Mouse (Mus musculus): ENCODE data around the gene Pip5k1c.

Pip5k1c gene

DNA sequence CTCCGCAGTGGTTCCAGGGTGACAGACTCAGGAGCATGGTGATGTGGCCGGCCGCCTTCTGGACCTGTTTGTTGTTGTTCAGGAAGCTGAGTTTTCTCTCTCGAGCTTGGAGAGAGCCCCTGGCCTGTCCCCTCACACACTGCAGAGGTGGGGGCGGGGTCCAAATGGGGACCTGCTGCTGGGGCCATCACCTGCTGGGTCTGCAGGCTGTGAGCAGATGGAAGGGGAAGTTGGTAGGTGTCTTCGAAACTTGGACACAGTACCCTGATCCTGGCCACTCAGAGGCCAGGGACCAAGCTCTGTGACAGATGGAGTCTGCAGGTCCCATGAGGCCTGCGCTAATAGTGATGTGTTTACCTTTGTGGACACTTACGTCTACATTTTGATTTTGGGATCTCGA, 8.6 kb downstream of the Pip5k1c start:
- no peak for DNase-seq (ENCODE audit: inconsistent age in 2 of 2, low spot score in 1 of 2)

DNA sequence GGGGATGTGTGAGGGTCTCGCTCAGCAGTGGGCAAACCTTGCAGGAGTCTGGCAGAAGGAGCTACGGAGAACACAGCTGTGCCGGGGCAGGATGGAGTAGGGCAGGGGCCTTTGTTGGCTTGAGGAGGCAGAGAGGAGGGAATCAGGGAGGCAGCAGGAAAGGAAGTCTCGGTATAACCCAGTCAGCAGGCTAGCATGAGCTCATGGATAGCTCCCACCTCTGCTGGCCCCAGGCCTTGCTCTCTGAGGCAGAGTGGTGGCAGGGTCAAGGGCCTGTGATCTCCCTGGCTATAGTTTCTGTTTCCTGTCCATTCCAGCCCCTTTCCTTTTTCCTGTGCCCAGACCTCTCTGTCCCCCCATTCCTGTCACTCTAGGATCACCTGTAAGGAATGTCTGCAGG, 9.5 kb downstream of the Pip5k1c start:
- no peak for DNase-seq (ENCODE audit: inconsistent age in 2 of 2, low spot score in 1 of 2)

DNA sequence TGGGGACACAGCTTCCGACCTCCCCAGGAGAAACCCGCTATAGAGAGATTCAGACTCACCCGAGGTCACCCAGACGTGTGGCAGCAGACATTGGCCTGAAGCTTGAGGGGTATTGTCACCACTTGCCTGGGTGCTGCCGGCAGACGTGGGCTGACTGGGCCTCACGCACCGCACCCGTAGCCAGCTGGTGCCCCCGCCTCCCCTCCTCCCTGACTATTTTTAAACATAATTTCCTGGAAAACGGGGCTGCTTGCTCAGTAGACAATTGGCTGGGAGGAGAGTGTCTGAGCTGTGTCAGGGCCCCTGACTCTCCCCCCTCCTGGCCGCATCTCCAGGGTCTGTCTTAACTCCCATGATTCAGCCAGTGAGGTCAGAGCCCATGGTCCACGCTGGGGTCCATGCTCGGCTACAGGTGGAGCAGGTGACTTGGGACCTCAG, 10.0 kb downstream of the Pip5k1c start:
- no peak for DNase-seq (ENCODE audit: inconsistent age in 2 of 2, low spot score in 1 of 2)

DNA sequence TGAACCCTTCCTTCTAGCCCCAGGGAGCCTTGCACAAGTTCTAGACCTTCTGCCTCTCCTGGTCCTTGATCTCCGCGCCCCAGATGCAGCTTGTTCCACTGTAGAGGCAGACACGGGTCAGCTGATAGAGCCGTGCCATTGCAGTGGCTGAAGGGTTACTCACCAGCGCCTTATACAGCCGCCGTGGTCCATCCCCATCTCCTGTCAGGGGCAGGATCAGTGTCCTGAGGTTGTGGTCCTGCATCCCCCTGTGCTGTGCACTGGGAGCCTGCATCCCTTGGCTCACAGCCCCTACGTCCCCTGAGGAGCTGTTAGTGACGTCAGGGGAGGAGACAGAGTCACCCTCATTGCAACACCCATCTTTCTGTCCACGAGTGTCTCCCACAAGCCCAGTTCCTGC, 10.5 kb downstream of the Pip5k1c start:
- DNase-seq (ENCODE audit: inconsistent age in 2 of 2, low spot score in 1 of 2), result peak in 1 of 2 experiments; percentile 63

- DNase-seq (ENCODE audit: inconsistent age in 2 of 2, low spot score in 1 of 2), result no peak
These were observed 11.0 kb downstream of the Pip5k1c start for GRCm38 (mm10) chr10:81303761-81304160.

DNA sequence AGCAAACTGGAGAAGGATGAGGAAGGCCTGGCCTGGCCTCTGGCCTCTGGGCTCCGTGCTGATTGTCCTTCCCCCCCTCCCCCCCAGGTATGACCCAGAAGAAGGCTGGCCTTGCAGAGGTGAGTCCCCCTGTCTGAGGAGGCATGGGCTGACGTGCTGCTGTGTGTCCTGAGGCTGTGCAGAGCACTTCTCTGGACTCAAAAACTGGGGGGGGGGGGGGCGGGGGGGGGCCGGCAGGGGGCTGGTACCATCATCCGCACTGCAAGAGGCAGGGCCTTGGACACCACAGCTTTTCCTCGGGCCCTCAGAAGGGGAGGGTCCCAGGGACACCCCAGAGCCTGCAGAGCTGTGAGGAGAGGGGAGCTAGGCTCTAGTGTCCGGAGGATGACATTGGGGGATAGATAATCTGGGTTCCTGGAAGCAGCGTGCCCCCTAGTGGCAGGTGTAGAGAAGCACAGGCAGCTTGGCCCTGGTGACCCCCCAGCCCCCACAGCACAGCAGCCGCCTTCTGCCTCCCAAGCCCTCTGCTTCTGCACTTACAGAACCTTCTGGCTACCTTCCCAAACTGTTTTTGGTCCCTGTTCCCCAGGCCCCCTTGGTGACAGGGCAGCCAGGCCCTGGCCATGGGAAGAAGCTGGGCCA, 12.0 kb downstream of the Pip5k1c start:
- DNase-seq (ENCODE audit: inconsistent age in 2 of 2, low spot score in 1 of 2), result peak; percentile 59 to 81

- DNase-seq (ENCODE audit: inconsistent age in 2 of 2, low spot score in 1 of 2), result no peak
These were observed 12.9 kb downstream of the Pip5k1c start for GRCm38 (mm10) chr10:81305663-81306062.

DNA sequence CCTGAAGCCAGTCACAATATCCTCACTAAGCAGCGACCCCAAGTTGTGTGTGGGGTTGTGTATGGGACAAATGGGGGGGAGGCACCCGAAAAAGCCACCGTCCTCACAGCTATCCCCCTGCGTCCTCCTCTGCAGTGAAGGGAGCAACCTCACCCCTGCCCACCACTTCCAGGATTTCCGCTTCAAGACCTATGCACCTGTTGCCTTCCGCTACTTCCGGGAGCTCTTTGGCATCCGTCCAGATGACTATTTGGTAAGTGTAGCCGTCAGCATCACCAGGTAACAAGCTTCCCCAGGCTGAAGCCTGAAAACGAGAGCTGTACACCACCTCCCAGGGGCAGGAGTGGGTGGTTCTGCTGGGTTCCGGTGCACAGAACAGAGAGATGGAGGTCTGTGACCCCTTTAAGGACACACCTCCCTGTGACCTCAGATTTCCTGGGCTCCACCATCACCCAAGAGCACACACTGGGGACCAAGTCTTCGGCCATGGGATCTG, 13.5 kb downstream of the Pip5k1c start:
- no peak for DNase-seq (ENCODE audit: inconsistent age in 2 of 2, low spot score in 1 of 2)

GRCm38 (mm10) chr10:81306837-81307682, 14.3 kb downstream of the Pip5k1c start:
- DNase-seq (ENCODE audit: inconsistent age in 2 of 2, low spot score in 1 of 2), result no peak

DNA sequence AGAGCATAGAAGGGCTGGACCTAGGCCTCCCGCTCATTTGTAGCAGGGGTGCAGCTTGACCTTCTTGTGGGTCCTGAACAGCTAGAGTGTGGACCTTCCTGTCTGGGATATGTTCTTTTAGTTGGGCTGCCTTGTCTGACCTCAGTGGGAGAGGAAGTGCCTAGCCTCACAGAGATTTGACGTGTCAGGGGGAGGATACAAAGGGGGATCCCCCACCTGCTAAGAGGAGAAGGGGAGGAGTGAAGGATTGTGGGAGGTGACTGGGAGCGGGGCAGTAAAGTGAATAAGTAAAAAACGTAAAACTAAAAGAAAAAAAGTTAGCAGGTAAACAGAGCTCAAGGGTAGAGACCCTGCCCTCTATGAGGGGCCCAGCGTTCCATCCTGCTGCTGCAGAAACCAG, 16.8 kb downstream of the Pip5k1c start:
- no peak for DNase-seq (ENCODE audit: inconsistent age in 2 of 2, low spot score in 1 of 2)

DNA sequence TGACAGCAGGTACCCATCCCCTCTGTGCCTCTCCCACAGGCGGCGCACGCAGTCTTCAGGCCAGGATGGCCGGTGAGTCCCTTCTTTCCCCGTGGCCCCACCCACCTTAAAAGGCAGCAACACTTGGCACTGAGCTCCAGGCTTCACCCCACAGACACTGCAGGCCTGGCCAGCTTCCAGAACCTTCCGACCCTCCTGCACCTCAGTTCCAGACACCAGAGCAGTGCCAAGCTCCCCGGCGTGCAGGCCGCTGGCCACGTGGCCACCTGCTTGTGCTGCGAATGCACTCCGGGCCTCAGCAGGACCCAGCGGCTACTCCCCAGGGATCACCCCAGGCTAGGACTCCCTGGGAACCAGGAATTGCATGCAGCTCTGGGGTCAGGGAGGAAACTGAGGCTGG, 20.8 kb downstream of the Pip5k1c start:
- no peak for DNase-seq (ENCODE audit: inconsistent age in 2 of 2, low spot score in 1 of 2)

GRCm38 (mm10) chr10:81314201-81314600, 21.4 kb downstream of the Pip5k1c start:
- no peak for DNase-seq (ENCODE audit: inconsistent age in 2 of 2, low spot score in 1 of 2)

DNA sequence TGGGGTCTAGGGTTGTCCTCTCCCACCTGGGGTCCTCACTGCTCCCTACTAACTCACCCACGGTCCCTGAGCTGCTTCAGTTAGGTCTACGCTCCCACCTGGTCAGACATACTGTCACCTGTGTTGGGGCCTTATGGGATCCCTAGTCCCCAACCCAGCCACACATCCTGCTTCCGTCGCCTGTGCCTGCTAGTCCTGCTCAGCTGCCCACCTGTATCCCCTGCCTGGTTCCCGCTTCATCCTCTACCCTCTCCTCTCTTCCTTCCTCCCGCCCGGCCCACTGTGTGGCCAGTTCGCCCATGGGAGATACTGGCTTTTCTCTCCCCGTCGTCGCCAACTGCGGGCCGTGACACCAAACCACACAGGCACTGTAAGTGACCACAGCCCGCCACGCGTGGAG, 22.8 kb downstream of the Pip5k1c start:
- DNase-seq (ENCODE audit: inconsistent age in 2 of 2, low spot score in 1 of 2), result no peak

GRCm38 (mm10) chr10:81316338-81317060, 23.7 kb downstream of the Pip5k1c start:
- peak; percentile 57 to 73 for DNase-seq (ENCODE audit: inconsistent age in 2 of 2, low spot score in 1 of 2)

GRCm38 (mm10) chr10:81317273-81317672, 24.5 kb downstream of the Pip5k1c start:
- peak; percentile 90 to 92 for DNase-seq (ENCODE audit: inconsistent age in 2 of 2, low spot score in 1 of 2)

DNA sequence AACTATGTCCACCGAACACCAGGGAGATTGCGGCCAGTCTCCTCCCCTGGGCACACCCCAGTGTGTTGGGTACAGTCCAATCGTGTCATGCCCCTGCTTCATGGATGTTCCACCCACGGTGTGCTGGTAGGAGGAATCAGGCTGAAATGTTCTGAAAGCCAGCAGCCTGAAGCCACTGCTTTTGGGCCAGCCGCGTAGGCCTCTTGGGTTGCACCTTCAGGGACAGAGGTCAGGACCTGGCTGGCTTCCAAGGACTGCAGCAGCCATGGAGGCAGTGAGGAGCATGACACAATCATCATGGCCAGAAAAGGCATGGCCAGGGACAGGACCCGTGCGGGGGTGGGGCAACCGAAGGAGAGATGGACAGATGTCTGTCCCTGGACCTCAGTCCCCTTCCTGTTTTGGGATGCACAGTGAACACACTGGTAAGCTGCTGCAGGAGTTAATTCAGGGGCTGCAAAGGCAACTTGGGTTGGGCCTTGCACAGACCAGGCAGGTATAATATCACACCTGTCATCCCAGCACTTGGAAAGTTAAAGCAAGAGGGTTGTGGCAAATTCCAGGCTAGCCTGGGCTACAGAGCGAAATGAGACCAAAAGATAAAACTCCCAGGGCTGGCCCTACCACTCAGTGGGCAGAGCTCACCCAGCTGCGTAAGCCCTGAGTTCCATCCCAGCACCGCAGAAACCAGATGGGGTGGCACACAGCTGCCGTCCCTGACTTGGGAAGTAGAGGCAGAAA, 26.0 kb downstream of the Pip5k1c start:
- peak; percentile 79 to 93 for DNase-seq (ENCODE audit: inconsistent age in 2 of 2, low spot score in 1 of 2)

DNA sequence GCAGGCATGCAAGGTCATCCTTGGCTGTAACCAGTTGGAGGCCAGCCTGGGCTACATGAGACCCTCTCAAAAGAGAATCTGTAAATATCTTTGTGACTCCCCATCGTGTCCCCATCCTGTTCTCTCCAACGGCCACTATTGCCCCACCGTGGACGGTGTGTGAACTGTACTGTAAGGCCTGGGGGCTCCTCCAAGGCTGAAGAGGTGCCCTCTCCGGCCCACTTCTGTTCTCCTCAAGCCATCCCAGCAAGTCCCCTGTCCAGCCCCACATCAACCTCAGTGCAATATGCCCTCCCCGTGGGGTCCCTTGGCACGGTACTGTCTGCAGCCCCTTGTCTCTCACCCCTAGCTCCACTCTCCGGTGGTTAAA, 26.6 kb downstream of the Pip5k1c start:
- peak in 1 of 2 experiments; percentile 64 for DNase-seq (ENCODE audit: inconsistent age in 2 of 2, low spot score in 1 of 2)

DNA sequence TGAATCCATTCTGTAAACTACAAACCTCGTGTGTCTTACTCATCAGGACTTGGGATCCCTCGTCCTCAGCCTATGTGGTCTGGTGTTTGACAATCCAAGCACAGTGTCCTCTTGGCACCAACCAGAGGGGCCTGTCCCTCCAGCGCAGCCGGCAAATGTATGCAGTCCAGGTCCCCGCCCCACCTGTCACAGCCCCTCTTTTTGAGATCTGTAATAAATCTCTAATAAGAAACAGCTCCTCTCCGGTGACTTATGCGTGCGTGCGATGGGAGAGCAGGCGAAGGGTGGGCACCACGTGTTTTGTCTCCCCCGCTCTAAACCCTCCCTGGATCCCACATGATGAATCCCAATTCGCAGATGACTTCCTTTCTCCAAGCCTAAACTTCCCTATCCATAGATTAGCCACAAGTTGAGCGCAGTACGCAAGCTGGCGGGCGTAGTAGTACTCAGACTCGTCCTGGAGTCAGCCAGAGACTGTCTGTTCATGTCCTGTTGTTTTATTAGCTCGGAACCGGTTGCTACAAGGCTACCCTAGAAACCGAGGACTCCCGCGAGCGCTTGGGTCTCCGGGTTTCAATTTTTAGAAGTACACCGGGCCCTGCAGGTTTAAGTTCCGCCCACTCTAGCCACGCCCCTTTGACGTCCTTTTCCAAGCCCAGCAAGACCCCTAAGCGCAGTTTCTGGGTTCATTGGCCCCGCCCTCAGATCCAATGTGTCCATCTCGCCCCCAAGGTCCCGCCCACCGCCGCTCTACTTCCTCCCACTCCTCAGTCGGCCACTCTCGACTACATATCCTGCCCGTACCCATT, 27.2 kb downstream of the Pip5k1c start:
- no peak for DNase-seq (ENCODE audit: inconsistent age in 2 of 2, low spot score in 1 of 2)

DNA sequence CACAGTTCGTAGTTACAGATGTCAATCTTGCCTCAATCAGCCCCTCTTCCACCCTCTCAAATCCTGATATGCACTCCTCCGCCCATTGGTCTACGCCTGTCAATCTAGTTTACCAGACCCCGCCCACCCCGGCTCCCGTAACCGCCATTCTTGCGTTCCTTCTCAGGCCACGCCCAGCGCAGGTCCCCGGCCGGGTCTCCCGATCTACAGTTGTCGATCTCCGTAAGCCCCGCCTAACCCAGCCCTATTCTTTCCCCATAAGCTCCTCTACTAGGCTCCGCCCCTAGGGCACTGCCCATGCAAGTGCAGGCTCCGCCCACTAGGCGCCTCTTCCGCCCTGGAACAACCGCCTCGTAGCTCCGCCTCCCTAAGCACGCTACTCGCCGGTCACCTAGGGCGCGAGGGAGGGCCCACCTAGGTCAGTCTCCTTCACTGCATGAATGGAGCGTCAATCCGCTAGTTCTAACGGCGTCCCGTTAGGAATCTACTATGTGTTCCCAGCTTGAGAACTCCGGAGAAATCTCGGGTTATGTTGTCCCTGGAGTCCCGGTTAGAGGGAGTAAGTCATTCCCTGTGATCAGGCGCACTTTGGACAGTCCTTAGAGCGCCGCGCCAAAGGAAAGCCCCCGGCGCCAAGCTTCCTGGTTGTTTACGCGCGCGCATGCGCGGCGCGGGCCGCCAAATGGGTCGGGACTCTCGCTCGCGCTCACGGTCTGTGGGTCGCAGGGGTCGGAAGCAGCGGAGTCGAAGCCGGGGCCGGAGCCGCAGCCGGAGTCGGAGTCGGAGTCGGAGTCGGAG, 28.0 kb downstream of the Pip5k1c start, which contains the start of gene Cactin:
Gene Cactin (plus strand): TSS at position 554 of the 798 bp plus-strand sequence.
- DNase-seq (ENCODE audit: inconsistent age in 2 of 2, low spot score in 1 of 2), result peak; percentile 100
